Mouse (Mus musculus) c-Kit-negative CD71-positive TER-119-positive erythroid progenitor cells, embryonic 14.5 days (primary cell): ENCODE measurements around the gene Tmem150c.
A peak's percentile ranks its signal among the peaks of the same experiment; 100 is the strongest.

ENCODE experiments used
- DNase-seq: peaks from one replicate; pipeline ENCODE4 v3.0.0-alpha.2; 2013; ENCODE audit warnings: low read depth, low spot score

Gene Tmem150c

GRCm38 (mm10) chr5:100054807-100055547, 104.6 kb downstream of the Tmem150c start:
- DNase-seq, result no peak

- DNase-seq, result no peak
Measured at GRCm38 (mm10) chr5:100052728-100053127, 106.9 kb downstream of the Tmem150c start.

- no peak for DNase-seq
Measured at GRCm38 (mm10) chr5:100049904-100050303, 109.7 kb downstream of the Tmem150c start.

- DNase-seq, result no peak
Measured at GRCm38 (mm10) chr5:100047871-100048270, 111.7 kb downstream of the Tmem150c start.

GRCm38 (mm10) chr5:100047143-100047640, 112.4 kb downstream of the Tmem150c start:
- no peak for DNase-seq

- DNase-seq, result no peak
Measured at GRCm38 (mm10) chr5:100046096-100046495, 113.5 kb downstream of the Tmem150c start.

- no peak for DNase-seq
Measured at GRCm38 (mm10) chr5:100044621-100045020, 115.0 kb downstream of the Tmem150c start.

- DNase-seq, result no peak
Measured at GRCm38 (mm10) chr5:100044030-100044429, 115.6 kb downstream of the Tmem150c start.

- no peak for DNase-seq
Measured at GRCm38 (mm10) chr5:100043361-100043760, 116.2 kb downstream of the Tmem150c start.

GRCm38 (mm10) chr5:100042467-100042866, 117.1 kb downstream of the Tmem150c start:
- no peak for DNase-seq

GRCm38 (mm10) chr5:100041272-100041671, 118.3 kb downstream of the Tmem150c start:
- no peak for DNase-seq

GRCm38 (mm10) chr5:100040281-100040784, 119.3 kb downstream of the Tmem150c start:
- DNase-seq, result peak; percentile 20

- DNase-seq, result peak; percentile 92
Measured at GRCm38 (mm10) chr5:100039602-100040142, 119.9 kb downstream of the Tmem150c start, which contains the start of the genes Hnrnpdl and Enoph1. TSS of gene Hnrnpdl (minus strand) at chr5:100039664. TSS of gene Enoph1 (plus strand) at chr5:100039985.

- DNase-seq, result peak; percentile 92
Measured at GRCm38 (mm10) chr5:100038714-100039601, 120.7 kb downstream of the Tmem150c start.

GRCm38 (mm10) chr5:100037965-100038713, 121.5 kb downstream of the Tmem150c start:
- peak; percentile 75 for DNase-seq

- DNase-seq, result no peak
Measured at GRCm38 (mm10) chr5:100036681-100037080, 122.9 kb downstream of the Tmem150c start.

- no peak for DNase-seq
Measured at GRCm38 (mm10) chr5:100035950-100036349, 123.7 kb downstream of the Tmem150c start.

- DNase-seq, result no peak
Measured at GRCm38 (mm10) chr5:100032646-100033045, 127.0 kb downstream of the Tmem150c start.

- no peak for DNase-seq
Measured at GRCm38 (mm10) chr5:100032107-100032506, 127.5 kb downstream of the Tmem150c start.

- DNase-seq, result no peak
Measured at GRCm38 (mm10) chr5:100030069-100030468, 129.5 kb downstream of the Tmem150c start.
